Mouse (Mus musculus) thymus, postnatal 25 days (tissue): ENCODE data around the gene Grhl3.
"Not testable (repeated sequence)": the region's sequence is repeated elsewhere in the genome, so short reads cannot be mapped to it uniquely, and the experiment has no call there.

Source experiments
- DNase-seq: peaks from one replicate; pipeline ENCODE4 v3.0.0; 2022

The Grhl3 gene

GRCm38 (mm10) chr4:135573251-135573808 lies at the start of gene Grhl3:
Gene Grhl3, minus strand, starts transcription at chr4:135573630.
- peak; percentile 79 for DNase-seq

GRCm38 (mm10) chr4:135622290-135622689 lies 48.9 kb upstream of the Grhl3 start:
- DNase-seq: no peak

GRCm38 (mm10) chr4:135620461-135620860 lies 47.0 kb upstream of the Grhl3 start:
- no peak for DNase-seq

- peak; percentile 54 for DNase-seq
Measured at GRCm38 (mm10) chr4:135617783-135618470, 44.5 kb upstream of the Grhl3 start.

GRCm38 (mm10) chr4:135617038-135617437 lies 43.6 kb upstream of the Grhl3 start:
- no peak for DNase-seq

- not testable (repeated sequence) for DNase-seq
Measured at GRCm38 (mm10) chr4:135615307-135615706, 41.9 kb upstream of the Grhl3 start.

GRCm38 (mm10) chr4:135609986-135610385 lies 36.6 kb upstream of the Grhl3 start:
- DNase-seq: no peak

GRCm38 (mm10) chr4:135607979-135608885 lies 34.8 kb upstream of the Grhl3 start:
- DNase-seq: no peak

- no peak for DNase-seq
Measured at GRCm38 (mm10) chr4:135606271-135606670, 32.8 kb upstream of the Grhl3 start.

GRCm38 (mm10) chr4:135601530-135601929 lies 28.1 kb upstream of the Grhl3 start:
- no peak for DNase-seq

- no peak for DNase-seq
Measured at GRCm38 (mm10) chr4:135599497-135600182, 26.2 kb upstream of the Grhl3 start.

- no peak for DNase-seq
Measured at GRCm38 (mm10) chr4:135598998-135599397, 25.6 kb upstream of the Grhl3 start.

- no peak for DNase-seq
Measured at GRCm38 (mm10) chr4:135597571-135597970, 24.1 kb upstream of the Grhl3 start.

GRCm38 (mm10) chr4:135595943-135596342 lies 22.5 kb upstream of the Grhl3 start:
- DNase-seq: no peak

GRCm38 (mm10) chr4:135591610-135592304 lies 18.3 kb upstream of the Grhl3 start:
- DNase-seq: no peak

GRCm38 (mm10) chr4:135591086-135591485 lies 17.7 kb upstream of the Grhl3 start:
- no peak for DNase-seq

GRCm38 (mm10) chr4:135584838-135585237 lies 11.4 kb upstream of the Grhl3 start:
- DNase-seq: no peak

- DNase-seq: no peak
Measured at GRCm38 (mm10) chr4:135581222-135581910, 7.9 kb upstream of the Grhl3 start.

GRCm38 (mm10) chr4:135579695-135580094 lies 6.3 kb upstream of the Grhl3 start:
- no peak for DNase-seq

GRCm38 (mm10) chr4:135578490-135578889 lies 5.1 kb upstream of the Grhl3 start:
- DNase-seq: no peak

GRCm38 (mm10) chr4:135575365-135576140 lies 2.1 kb upstream of the Grhl3 start:
- no peak for DNase-seq
